Mouse (Mus musculus): ENCODE results near the gene Kcnn3. TPM values are rescaled to one million over a fixed set of nuclear protein-coding genes. Genes with fewer than 3 reads are reported as not detected.

Kcnn3 gene
- polyA plus RNA-seq, 1 experiment = 13.8 TPM

DNA sequence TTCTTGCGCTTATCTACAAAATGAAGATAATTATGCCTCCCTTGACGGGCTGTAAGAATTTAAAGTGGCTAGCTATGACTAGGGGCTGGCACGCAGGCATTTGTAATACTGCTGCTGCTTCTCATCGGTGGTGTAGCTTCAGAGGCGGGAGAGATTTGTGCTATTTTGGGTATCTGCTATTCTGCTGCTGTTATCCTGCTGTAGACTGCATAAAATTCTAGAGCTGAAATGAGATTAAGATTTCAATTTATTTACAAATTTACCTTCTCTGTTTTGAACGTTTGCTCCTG is 195.9 kb downstream of the Kcnn3 start:
- no peak for TF ChIP-seq POLR2A (IDR thresholded peaks at IDR 0.05; ENCODE audit: borderline replicate concordance, extremely low read depth, insufficient read depth, insufficient read length, poor library complexity, severe bottlenecking)
- no peak for DNase-seq (ENCODE audit: low read depth)

DNA sequence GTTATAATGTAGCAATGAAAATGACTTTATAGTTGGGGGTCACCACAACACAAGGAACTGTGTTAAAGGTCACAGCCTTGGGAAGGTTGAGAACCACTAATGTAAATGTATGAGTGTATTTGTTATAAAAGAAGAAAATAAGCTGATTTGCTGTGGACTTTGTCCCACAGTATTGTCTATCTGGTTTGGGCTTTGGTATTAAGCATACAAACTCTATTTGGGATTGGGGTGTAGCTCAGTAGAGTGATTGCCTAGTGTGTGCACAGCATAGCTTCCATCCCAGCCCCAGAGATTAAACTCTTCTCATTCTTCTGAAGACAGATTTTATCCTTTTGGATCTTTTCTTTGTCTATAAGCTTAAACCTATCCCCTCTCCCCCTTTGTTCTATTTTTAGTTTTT is 202.1 kb downstream of the Kcnn3 start:
- TF ChIP-seq CTCF (IDR thresholded peaks at IDR 0.05; ENCODE audit: borderline replicate concordance, extremely low read depth, insufficient read depth, insufficient read length) (no peak), POLR2A (IDR thresholded peaks at IDR 0.05; ENCODE audit: borderline replicate concordance, extremely low read depth, insufficient read depth, insufficient read length, poor library complexity, severe bottlenecking) (no peak)
- no peak for DNase-seq (ENCODE audit: low read depth)

DNA sequence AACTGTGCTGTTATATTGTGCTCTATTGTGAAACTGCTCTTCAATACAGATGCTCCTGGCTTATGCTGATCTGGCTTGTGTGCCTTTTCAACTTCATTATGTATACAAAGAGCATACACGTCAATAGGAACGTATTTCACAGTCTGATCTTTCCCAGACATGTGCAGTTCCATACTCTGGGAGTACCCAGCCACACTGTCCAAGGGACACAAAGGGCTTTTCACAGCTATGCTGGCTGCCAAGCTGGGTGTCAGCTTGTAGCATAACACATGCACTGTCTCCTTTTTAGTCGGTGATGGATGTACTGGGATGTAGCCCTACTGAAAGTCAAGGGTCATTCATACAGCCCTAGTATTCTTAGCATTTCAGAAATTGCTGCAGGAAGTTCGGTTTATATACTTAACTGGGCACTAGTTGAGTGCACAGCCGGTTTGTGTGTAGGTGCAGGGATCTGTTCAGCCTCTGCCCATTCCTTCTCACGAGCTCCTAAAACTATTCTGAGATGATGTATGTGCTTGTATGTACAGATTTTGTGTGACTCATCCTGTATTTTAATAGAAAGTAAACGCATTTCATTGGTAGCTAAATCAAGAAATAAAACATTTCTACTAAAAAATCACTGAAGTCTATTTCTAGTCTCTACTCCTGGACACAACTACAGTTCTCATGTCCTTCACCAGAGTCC is 203.6 kb downstream of the Kcnn3 start:
- peak; percentile 54 for DNase-seq (ENCODE audit: low read depth)
- TF ChIP-seq CTCF (IDR thresholded peaks at IDR 0.05; ENCODE audit: borderline replicate concordance, extremely low read depth, insufficient read depth, insufficient read length) = no peak
- TF ChIP-seq POLR2A (IDR thresholded peaks at IDR 0.05; ENCODE audit: borderline replicate concordance, extremely low read depth, insufficient read depth, insufficient read length, poor library complexity, severe bottlenecking) = no peak

Other genes with a start within 250 kb of the Kcnn3 start
- gene Slc50a1, start 249.6 kb upstream of the Kcnn3 start, polyA plus RNA-seq (2012; rRNA removed) = 41.4 and 71.8 TPM in 2 replicates
- 11.2 and 12.0 TPM in 2 replicates for gene Efna1, start 239.0 kb upstream of the Kcnn3 start, polyA plus RNA-seq (2012; rRNA removed)
- gene Efna3, start 197.2 kb upstream of the Kcnn3 start, polyA plus RNA-seq (2012; rRNA removed) = 59.4 and 60.3 TPM in 2 replicates
- gene Efna4, start 182.1 kb upstream of the Kcnn3 start, polyA plus RNA-seq (2012; rRNA removed) = 12.6 and 22.9 TPM in 2 replicates
- 63.6 and 75.5 TPM in 2 replicates for gene Adam15, start 170.2 kb upstream of the Kcnn3 start, polyA plus RNA-seq (2012; rRNA removed)
- 0.38 and 0.57 TPM in 2 replicates for gene Dcst2, start 158.2 kb upstream of the Kcnn3 start, polyA plus RNA-seq (2012; rRNA removed)
- 0.04 TPM in 1 of 2 replicates, not detected in the other for gene Dcst1, start 154.9 kb upstream of the Kcnn3 start, polyA plus RNA-seq (2012; rRNA removed)
- gene Zbtb7b, start 125.4 kb upstream of the Kcnn3 start, polyA plus RNA-seq (2012; rRNA removed) = 2.4 and 2.8 TPM in 2 replicates
- 4.6 and 5.2 TPM in 2 replicates for gene Lenep, start 117.4 kb upstream of the Kcnn3 start, polyA plus RNA-seq (2012; rRNA removed)
- gene Flad1, start 108.3 kb upstream of the Kcnn3 start, polyA plus RNA-seq (2012; rRNA removed) = 39.4 and 53.9 TPM in 2 replicates
- 79.8 and 129 TPM in 2 replicates for gene Cks1b, start 101.8 kb upstream of the Kcnn3 start, polyA plus RNA-seq (2012; rRNA removed)
- gene Shc1, start 101.7 kb upstream of the Kcnn3 start, polyA plus RNA-seq (2012; rRNA removed) = 29.5 and 30.2 TPM in 2 replicates
- 71.6 and 90.9 TPM in 2 replicates for gene Pygo2, start 90.0 kb upstream of the Kcnn3 start, polyA plus RNA-seq (2012; rRNA removed)
- gene Pbxip1, start 83.5 kb upstream of the Kcnn3 start, polyA plus RNA-seq (2012; rRNA removed) = 9.5 and 13.6 TPM in 2 replicates
- gene Pmvk, start 65.6 kb upstream of the Kcnn3 start, polyA plus RNA-seq (2012; rRNA removed) = 72.2 and 86.3 TPM in 2 replicates
- 72.0 and 78.2 TPM in 2 replicates for gene Adar, start 194.9 kb downstream of the Kcnn3 start, polyA plus RNA-seq (2012; rRNA removed)
- gene Chrnb2, start 244.5 kb downstream of the Kcnn3 start, polyA plus RNA-seq (2012; rRNA removed) = 50.3 and 53.7 TPM in 2 replicates